24 mouse cellular contexts compared by ENCODE assay signal in the genomic region with DNA sequence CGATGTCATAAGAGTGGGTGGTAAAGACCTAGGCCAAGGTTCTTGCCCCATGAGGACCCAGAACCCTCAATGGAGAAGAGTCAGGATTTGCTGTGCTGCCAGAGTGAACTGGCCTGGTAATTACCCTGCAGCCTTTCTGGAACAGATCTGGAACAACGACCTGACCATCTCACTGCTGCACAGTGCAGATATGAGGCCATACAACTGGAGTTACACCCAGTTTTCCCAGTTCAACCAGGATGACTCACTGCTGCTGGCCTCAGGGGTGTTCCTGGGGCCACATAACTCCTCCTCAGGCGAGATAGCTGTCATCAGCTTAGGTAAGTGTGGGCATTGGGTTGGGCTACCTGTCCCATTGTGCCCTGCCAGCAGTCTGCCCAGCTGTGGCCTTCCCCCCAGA. TPM values are rescaled to one million over a fixed set of nuclear protein-coding genes. Genes with fewer than 3 reads are reported as not detected.
A peak's percentile ranks its signal among the peaks of the same experiment; 100 is the strongest.
DNase-seq lines count a peak whose midpoint lies in the region; ATAC-seq lines count a peak whose summit lies in the region.
"Had no signal": no experiment of that assay in that cellular context is flagged by ENCODE, and none has a peak within 500 bp of the region (broad histone marks: within the 10 kb centered on the region; RNA-seq: fewer than 3 reads in every experiment).

No protein-coding gene starts in this region.

- ATAC-seq in megakaryocyte, adult 5-6 weeks (ENCODE audit: poor library complexity, severe bottlenecking): no peak
- ATAC-seq in liver, embryonic 11.5 days (replicated peaks; ENCODE audit: low FRiP score): peak; percentile 74
- ATAC-seq in stomach, embryonic 15.5 days (ENCODE audit: insufficient read depth, low FRiP score, low read depth): peak; percentile 33; the same call in 1 of the 2 replicates
- ATAC-seq: forebrain, postnatal 0 days had no signal

- H3K9ac ChIP-seq in liver, embryonic 11.5 days (ENCODE audit: low read depth, low read length): 0 out of 2 replicates have a peak overlapping the region, but pooled peaks have one; percentile 8
- no peak overlapping the region for H3K9ac ChIP-seq in stomach, embryonic 15.5 days
- H3K9ac ChIP-seq: forebrain, postnatal 0 days; heart, embryonic 13.5 days had no signal

- no peaks in the 10 kb centered on the region for H3K9me3 ChIP-seq in megakaryocyte, embryonic 14.5 days
- no peaks in the 10 kb centered on the region for H3K9me3 ChIP-seq in liver, embryonic 11.5 days (ENCODE audit: control insufficient read depth, low read length)
- no peaks in the 10 kb centered on the region for H3K9me3 ChIP-seq in stomach, embryonic 15.5 days
- H3K9me3 ChIP-seq: heart, embryonic 13.5 days; neural tube, embryonic 15.5 days had no signal

- H3K4me3 ChIP-seq in megakaryocyte, embryonic 14.5 days (replicated peaks): peak overlapping the region; percentile 68
- H3K4me3 ChIP-seq in liver, embryonic 11.5 days (ENCODE audit: low read depth, low read length): peak overlapping the region; percentile 91; the same call in 1 of the 2 replicates
- no peak overlapping the region for H3K4me3 ChIP-seq in stomach, embryonic 15.5 days (replicated peaks)

- peak overlapping the region; percentile 86 for H3K27ac ChIP-seq in liver, embryonic 11.5 days (ENCODE audit: low read depth, low read length)
- peak overlapping the region; percentile 35; the same call in 1 of the 2 replicates for H3K27ac ChIP-seq in stomach, embryonic 15.5 days
- H3K27ac ChIP-seq: heart, embryonic 13.5 days; macrophage; neural tube, embryonic 15.5 days had no signal

- 61% methylated on average over 3 of the region's 3 CpGs for WGBS in liver, embryonic 11.5 days
- 75% methylated on average over 3 of the region's 3 CpGs for WGBS in stomach, embryonic 15.5 days

- H3K4me2 ChIP-seq in liver, embryonic 11.5 days: peak overlapping the region; percentile 99
- H3K4me2 ChIP-seq in stomach, embryonic 15.5 days: no peak overlapping the region

- DNase-seq in c-Kit-positive CD71-negative TER-119-negative erythroid progenitor cells, embryonic 14.5 days (ENCODE audit: low read depth): peak; percentile 36
- no peak for DNase-seq in liver, embryonic 11.5 days (ENCODE audit: low spot score)
- DNase-seq in kidney, adult 8-10 months: no peak
- no peak for DNase-seq in layer of hippocampus, adult 8-10 months (ENCODE audit: low spot score in 2 of 2)
- DNase-seq in right cerebral cortex, postnatal 14 days: no peak
- DNase-seq: adrenal gland, adult 2 months; forebrain, postnatal 0 days; kidney, adult 2 months; retina, postnatal 1 day; spleen, adult 18-20 months; thymus, adult 18-20 months had no signal

- peaks cover 81% of the 10 kb centered on the region for H3K4me1 ChIP-seq in megakaryocyte, embryonic 14.5 days
- H3K4me1 ChIP-seq in liver, embryonic 11.5 days (replicated peaks; ENCODE audit: control insufficient read depth, insufficient read depth, low read length): peaks cover 28% of the 10 kb centered on the region
- H3K4me1 ChIP-seq in stomach, embryonic 15.5 days: peaks cover 22% of the 10 kb centered on the region

- peaks cover 49% of the 10 kb centered on the region for H3K36me3 ChIP-seq in megakaryocyte, embryonic 14.5 days (replicated peaks; ENCODE audit: low read length)
- H3K36me3 ChIP-seq in liver, embryonic 11.5 days (ENCODE audit: control insufficient read depth, insufficient read depth, low read length): peaks cover 7% of the 10 kb centered on the region
- peaks cover 24% of the 10 kb centered on the region for H3K36me3 ChIP-seq in stomach, embryonic 15.5 days

- H3K27me3 ChIP-seq in megakaryocyte, embryonic 14.5 days (replicated peaks): no peaks in the 10 kb centered on the region
- H3K27me3 ChIP-seq in liver, embryonic 11.5 days (replicated peaks; ENCODE audit: control insufficient read depth, insufficient read depth, low read length): no peaks in the 10 kb centered on the region
- no peaks in the 10 kb centered on the region for H3K27me3 ChIP-seq in stomach, embryonic 15.5 days (replicated peaks)
- H3K27me3 ChIP-seq: CH12.LX; heart, embryonic 13.5 days; neural tube, embryonic 15.5 days had no signal

RNA-seq across cellular contexts. Expression of a gene that starts 1.2 kb away (rescaled TPM):
- polyA plus RNA-seq in megakaryocyte, embryonic 14.5 days (2012; ENCODE audit: insufficient read depth, low replicate concordance): 0.43 TPM in 1 of 2 replicates, not detected in the other
- total RNA-seq in megakaryocyte, adult 5-6 weeks (2015): 0.18 and 2.1 TPM in 2 replicates
- total RNA-seq in megakaryocyte, adult 5-6 weeks (2017): 0.44 and 1.2 TPM in 2 replicates
- 14.9 and 16.8 TPM in 2 replicates for polyA plus RNA-seq in liver, embryonic 11.5 days (2014; fragmentation: Nextera tagmentation; extraction: Ambion mirVana)
- 8.3 and 8.6 TPM in 2 replicates for polyA plus RNA-seq in stomach, embryonic 15.5 days (2015; fragmentation: Nextera tagmentation; extraction: Ambion mirVana)
- 1 to 10 TPM in 3 of 4 experiments, under 1 TPM in 1; 0.77 to 1.4 (median 1.2) TPM for total RNA-seq in layer of hippocampus, adult 8-10 months (2022)

RNA-seq across cellular contexts. Expression of a gene that starts 2.2 kb away (rescaled TPM):
- polyA plus RNA-seq in megakaryocyte, embryonic 14.5 days (2012; ENCODE audit: insufficient read depth, low replicate concordance): 46.2 and 91.1 TPM in 2 replicates
- total RNA-seq in megakaryocyte, adult 5-6 weeks (2015): 23.4 and 32.3 TPM in 2 replicates
- 15.5 and 19.8 TPM in 2 replicates for total RNA-seq in megakaryocyte, adult 5-6 weeks (2017)
- 63.3 and 63.6 TPM in 2 replicates for polyA plus RNA-seq in liver, embryonic 11.5 days (2014; fragmentation: Nextera tagmentation; extraction: Ambion mirVana)
- 64.4 and 71.4 TPM in 2 replicates for polyA plus RNA-seq in stomach, embryonic 15.5 days (2015; fragmentation: Nextera tagmentation; extraction: Ambion mirVana)
- total RNA-seq in layer of hippocampus, adult 8-10 months (2022): 100 to 1,000 TPM; 116 to 120 (median 118) TPM

RNA-seq across cellular contexts. Expression of a gene that starts 9.0 kb away (rescaled TPM):
- polyA plus RNA-seq in megakaryocyte, embryonic 14.5 days (2012; ENCODE audit: insufficient read depth, low replicate concordance): not detected in 2 replicates
- not detected in 2 replicates for total RNA-seq in megakaryocyte, adult 5-6 weeks (2015)
- not detected in 2 replicates for total RNA-seq in megakaryocyte, adult 5-6 weeks (2017)
- polyA plus RNA-seq in liver, embryonic 11.5 days (2014; fragmentation: Nextera tagmentation; extraction: Ambion mirVana): not detected in 2 replicates
- polyA plus RNA-seq in stomach, embryonic 15.5 days (2015; fragmentation: Nextera tagmentation; extraction: Ambion mirVana): not detected in 2 replicates
- not detected for total RNA-seq in layer of hippocampus, adult 8-10 months (2022)
- total RNA-seq: adrenal gland, adult 2 months; CH12.LX; common myeloid progenitor, adult 5-6 weeks; forebrain, postnatal 0 days; gastrocnemius, adult 8-10 months; hematopoietic stem cell, adult 5-6 weeks; layer of hippocampus, adult 18-20 months; left cerebral cortex, adult 8-10 months; liver, adult 2 months had no signal
- polyA plus RNA-seq: adrenal gland, adult 2 months; forebrain, postnatal 0 days; heart, embryonic 13.5 days; kidney, adult 2 months; macrophage; neural tube, embryonic 15.5 days had no signal

RNA-seq across cellular contexts. Expression of a gene that starts 32.9 kb away (rescaled TPM):
- polyA plus RNA-seq in megakaryocyte, embryonic 14.5 days (2012; ENCODE audit: insufficient read depth, low replicate concordance): not detected in 2 replicates
- not detected in 2 replicates for total RNA-seq in megakaryocyte, adult 5-6 weeks (2015)
- not detected in 2 replicates for total RNA-seq in megakaryocyte, adult 5-6 weeks (2017)
- not detected in 2 replicates for polyA plus RNA-seq in liver, embryonic 11.5 days (2014; fragmentation: Nextera tagmentation; extraction: Ambion mirVana)
- 6.8 and 7.5 TPM in 2 replicates for polyA plus RNA-seq in stomach, embryonic 15.5 days (2015; fragmentation: Nextera tagmentation; extraction: Ambion mirVana)
- 1,000 to 10,000 TPM in 3 of 4 experiments, 100 to 1,000 TPM in 1; 912 to 1,488 (median 1,209) TPM for total RNA-seq in layer of hippocampus, adult 8-10 months (2022)
- total RNA-seq: common myeloid progenitor, adult 5-6 weeks; gastrocnemius, adult 8-10 months had no signal
- polyA plus RNA-seq: macrophage had no signal

RNA-seq across cellular contexts. Expression of a gene that starts 41.8 kb away (rescaled TPM):
- polyA plus RNA-seq in megakaryocyte, embryonic 14.5 days (2012; ENCODE audit: insufficient read depth, low replicate concordance): 51.1 and 52.3 TPM in 2 replicates
- 36.3 and 36.5 TPM in 2 replicates for total RNA-seq in megakaryocyte, adult 5-6 weeks (2015)
- total RNA-seq in megakaryocyte, adult 5-6 weeks (2017): 25.7 and 29.6 TPM in 2 replicates
- polyA plus RNA-seq in liver, embryonic 11.5 days (2014; fragmentation: Nextera tagmentation; extraction: Ambion mirVana): 9.2 and 14.3 TPM in 2 replicates
- 35.3 and 37.4 TPM in 2 replicates for polyA plus RNA-seq in stomach, embryonic 15.5 days (2015; fragmentation: Nextera tagmentation; extraction: Ambion mirVana)
- total RNA-seq in layer of hippocampus, adult 8-10 months (2022): 10 to 100 TPM; 60.3 to 63.5 (median 61.8) TPM
